Mouse (Mus musculus): ENCODE measurements around the gene Trpv2. TPM values are rescaled to one million over a fixed set of nuclear protein-coding genes. Genes with fewer than 3 reads are reported as not detected.
A peak's percentile ranks its signal among the peaks of the same experiment; 100 is the strongest.

The Trpv2 gene
- polyA plus RNA-seq, 1 experiment from 2014 or later, result 0.69 TPM

GRCm38 (mm10) chr11:62554163-62554855 lies 20.0 kb upstream of the Trpv2 start:
- ATAC-seq (ENCODE audit: insufficient number of reproducible peaks, low FRiP score, low TSS enrichment, low read depth), result no peak
- 77% methylated on average over 5 of the region's 5 CpGs for WGBS

GRCm38 (mm10) chr11:62554934-62555517 lies 19.3 kb upstream of the Trpv2 start:
- peak overlapping the region; percentile 6; the same call in 1 of the 2 replicates for H3K4me3 ChIP-seq (ENCODE audit: low read depth, low read length)
- no peak overlapping the region for H3K27ac ChIP-seq (replicated peaks; ENCODE audit: low read depth, low read length)
- peaks cover 11% of the 10 kb centered on the region; the same call in 1 of the 2 replicates for H3K36me3 ChIP-seq (ENCODE audit: control insufficient read depth, insufficient read depth, low read length)
- H3K4me2 ChIP-seq (ENCODE audit: low read depth, severe bottlenecking), result peak overlapping the region; percentile 70; the same call in 1 of the 2 replicates
- H3K4me1 ChIP-seq (ENCODE audit: control insufficient read depth, insufficient read depth, low read length), result peaks cover 10% of the 10 kb centered on the region
- H3K27me3 ChIP-seq (ENCODE audit: control insufficient read depth, insufficient read depth, low read length), result no peaks in the 10 kb centered on the region
- H3K9me3 ChIP-seq (ENCODE audit: control insufficient read depth, low read length), result no peaks in the 10 kb centered on the region
- DNase-seq (ENCODE audit: low spot score) (no peak), ATAC-seq (ENCODE audit: insufficient number of reproducible peaks, low FRiP score, low TSS enrichment, low read depth) (no peak)
- H3K9ac ChIP-seq (ENCODE audit: low read length), result no peak overlapping the region

More at GRCm38 (mm10) chr11:62554163-62554855, 20.0 kb upstream of the Trpv2 start:
- no peak for DNase-seq (ENCODE audit: low spot score)
- Histone ChIP-seq H3K4me2 (ENCODE audit: low read depth, severe bottlenecking) (peak overlapping the region; percentile 70), H3K4me1 (ENCODE audit: control insufficient read depth, insufficient read depth, low read length) (peaks cover 10% of the 10 kb centered on the region), H3K27ac (replicated peaks; ENCODE audit: low read depth, low read length) (no peak overlapping the region), H3K27me3 (ENCODE audit: control insufficient read depth, insufficient read depth, low read length) (no peaks in the 10 kb centered on the region), H3K4me3 (ENCODE audit: low read depth, low read length) (peak overlapping the region; percentile 42), H3K9me3 (ENCODE audit: control insufficient read depth, low read length) (no peaks in the 10 kb centered on the region), H3K9ac (ENCODE audit: low read length) (no peak overlapping the region), H3K36me3 (ENCODE audit: control insufficient read depth, insufficient read depth, low read length) (peaks cover 11% of the 10 kb centered on the region; the same call in 1 of the 2 replicates)

- no peak overlapping the region for H3K4me3 ChIP-seq (ENCODE audit: low read depth, low read length)
- no peaks in the 10 kb centered on the region for H3K27me3 ChIP-seq (ENCODE audit: control insufficient read depth, insufficient read depth, low read length)
- no peak for DNase-seq (ENCODE audit: low spot score)
- ATAC-seq (ENCODE audit: insufficient number of reproducible peaks, low FRiP score, low TSS enrichment, low read depth), result no peak
- no peak overlapping the region for H3K9ac ChIP-seq (ENCODE audit: low read length)
- no peak overlapping the region for H3K27ac ChIP-seq (replicated peaks; ENCODE audit: low read depth, low read length)
- H3K9me3 ChIP-seq (ENCODE audit: control insufficient read depth, low read length), result no peaks in the 10 kb centered on the region
- peaks cover 10% of the 10 kb centered on the region for H3K4me1 ChIP-seq (ENCODE audit: control insufficient read depth, insufficient read depth, low read length)
- H3K4me2 ChIP-seq (ENCODE audit: low read depth, severe bottlenecking), result no peak overlapping the region
- H3K36me3 ChIP-seq (ENCODE audit: control insufficient read depth, insufficient read depth, low read length), result peaks cover 11% of the 10 kb centered on the region; the same call in 1 of the 2 replicates
Measured at GRCm38 (mm10) chr11:62555896-62556412, 18.3 kb upstream of the Trpv2 start.

GRCm38 (mm10) chr11:62557205-62557604 lies 17.1 kb upstream of the Trpv2 start:
- Histone ChIP-seq H3K9ac (ENCODE audit: low read length) (no peak overlapping the region), H3K4me3 (ENCODE audit: low read depth, low read length) (no peak overlapping the region), H3K36me3 (ENCODE audit: control insufficient read depth, insufficient read depth, low read length) (peaks cover 11% of the 10 kb centered on the region; the same call in 1 of the 2 replicates), H3K4me1 (ENCODE audit: control insufficient read depth, insufficient read depth, low read length) (peaks cover 10% of the 10 kb centered on the region), H3K27ac (replicated peaks; ENCODE audit: low read depth, low read length) (no peak overlapping the region), H3K27me3 (ENCODE audit: control insufficient read depth, insufficient read depth, low read length) (no peaks in the 10 kb centered on the region), H3K4me2 (ENCODE audit: low read depth, severe bottlenecking) (no peak overlapping the region), H3K9me3 (ENCODE audit: control insufficient read depth, low read length) (no peaks in the 10 kb centered on the region)
- 71% methylated on average over 5 of the region's 5 CpGs for WGBS
- DNase-seq (ENCODE audit: low spot score), result no peak
- ATAC-seq (ENCODE audit: insufficient number of reproducible peaks, low FRiP score, low TSS enrichment, low read depth), result no peak

- H3K9me3 ChIP-seq (ENCODE audit: control insufficient read depth, low read length), result no peaks in the 10 kb centered on the region
- ATAC-seq (ENCODE audit: insufficient number of reproducible peaks, low FRiP score, low TSS enrichment, low read depth), result no peak
- H3K9ac ChIP-seq (ENCODE audit: low read length), result no peak overlapping the region
- H3K27me3 ChIP-seq (ENCODE audit: control insufficient read depth, insufficient read depth, low read length), result no peaks in the 10 kb centered on the region
- H3K36me3 ChIP-seq (ENCODE audit: control insufficient read depth, insufficient read depth, low read length), result peaks cover 11% of the 10 kb centered on the region; the same call in 1 of the 2 replicates
- H3K27ac ChIP-seq (replicated peaks; ENCODE audit: low read depth, low read length), result no peak overlapping the region
- H3K4me1 ChIP-seq (ENCODE audit: control insufficient read depth, insufficient read depth, low read length), result peaks cover 10% of the 10 kb centered on the region
- no peak overlapping the region for H3K4me3 ChIP-seq (ENCODE audit: low read depth, low read length)
- WGBS, result 69% methylated on average over 2 of the region's 2 CpGs
- DNase-seq (ENCODE audit: low spot score), result no peak
- H3K4me2 ChIP-seq (ENCODE audit: low read depth, severe bottlenecking), result no peak overlapping the region
Measured at GRCm38 (mm10) chr11:62558152-62558551, 16.1 kb upstream of the Trpv2 start.

- Histone ChIP-seq H3K4me3 (ENCODE audit: low read depth, low read length) (no peak overlapping the region), H3K4me2 (ENCODE audit: low read depth, severe bottlenecking) (no peak overlapping the region), H3K27ac (replicated peaks; ENCODE audit: low read depth, low read length) (no peak overlapping the region), H3K4me1 (ENCODE audit: control insufficient read depth, insufficient read depth, low read length) (peaks cover 6% of the 10 kb centered on the region), H3K9ac (ENCODE audit: low read length) (no peak overlapping the region), H3K9me3 (ENCODE audit: control insufficient read depth, low read length) (no peaks in the 10 kb centered on the region), H3K36me3 (ENCODE audit: control insufficient read depth, insufficient read depth, low read length) (peaks cover 9% of the 10 kb centered on the region; the same call in 1 of the 2 replicates), H3K27me3 (ENCODE audit: control insufficient read depth, insufficient read depth, low read length) (no peaks in the 10 kb centered on the region)
- DNase-seq (ENCODE audit: low spot score) (no peak), ATAC-seq (ENCODE audit: insufficient number of reproducible peaks, low FRiP score, low TSS enrichment, low read depth) (no peak)
- WGBS, result 55% methylated on average over 6 of the region's 6 CpGs
Measured at GRCm38 (mm10) chr11:62558961-62559646, 15.2 kb upstream of the Trpv2 start.

- Histone ChIP-seq H3K4me1 (ENCODE audit: control insufficient read depth, insufficient read depth, low read length) (no peaks in the 10 kb centered on the region), H3K27me3 (ENCODE audit: control insufficient read depth, insufficient read depth, low read length) (no peaks in the 10 kb centered on the region), H3K27ac (replicated peaks; ENCODE audit: low read depth, low read length) (no peak overlapping the region), H3K4me2 (ENCODE audit: low read depth, severe bottlenecking) (peak overlapping the region; percentile 45), H3K4me3 (ENCODE audit: low read depth, low read length) (peak overlapping the region; percentile 14; the same call in 1 of the 2 replicates), H3K9ac (ENCODE audit: low read length) (peak overlapping the region; percentile 27; the same call in 1 of the 2 replicates), H3K9me3 (ENCODE audit: control insufficient read depth, low read length) (no peaks in the 10 kb centered on the region), H3K36me3 (ENCODE audit: control insufficient read depth, insufficient read depth, low read length) (no peaks in the 10 kb centered on the region)
- DNase-seq (ENCODE audit: low spot score) (peak; percentile 45), ATAC-seq (ENCODE audit: insufficient number of reproducible peaks, low FRiP score, low TSS enrichment, low read depth) (no peak)
- WGBS, result 34% methylated on average over 43 of the region's 43 CpGs
Measured at GRCm38 (mm10) chr11:62560463-62561016, 13.7 kb upstream of the Trpv2 start.

- H3K27me3 ChIP-seq (ENCODE audit: control insufficient read depth, insufficient read depth, low read length), result no peaks in the 10 kb centered on the region
- no peak for ATAC-seq (ENCODE audit: insufficient number of reproducible peaks, low FRiP score, low TSS enrichment, low read depth)
- DNase-seq (ENCODE audit: low spot score), result no peak
- no peak overlapping the region for H3K4me3 ChIP-seq (ENCODE audit: low read depth, low read length)
- no peak overlapping the region for H3K27ac ChIP-seq (replicated peaks; ENCODE audit: low read depth, low read length)
- no peak overlapping the region for H3K4me2 ChIP-seq (ENCODE audit: low read depth, severe bottlenecking)
- H3K4me1 ChIP-seq (ENCODE audit: control insufficient read depth, insufficient read depth, low read length), result no peaks in the 10 kb centered on the region
- 83% methylated on average over 2 of the region's 2 CpGs for WGBS
- no peaks in the 10 kb centered on the region for H3K36me3 ChIP-seq (ENCODE audit: control insufficient read depth, insufficient read depth, low read length)
- no peak overlapping the region for H3K9ac ChIP-seq (ENCODE audit: low read length)
- no peaks in the 10 kb centered on the region for H3K9me3 ChIP-seq (ENCODE audit: control insufficient read depth, low read length)
Measured at GRCm38 (mm10) chr11:62563590-62563989, 10.7 kb upstream of the Trpv2 start.

Data from limb, embryonic 11.5 days (tissue).